In genomic region chr13:95260886-95261789, GRCm38 (mm10) we compare ENCODE assay signal across 15 mouse cellular contexts. TPM values are rescaled to one million over a fixed set of nuclear protein-coding genes. Genes with fewer than 3 reads are reported as not detected.
DNase-seq lines count a peak whose midpoint lies in the region; ATAC-seq lines count a peak whose summit lies in the region.
"Had no signal": no experiment of that assay in that cellular context is flagged by ENCODE, and none has a peak within 500 bp of the region (broad histone marks: within the 10 kb centered on the region; RNA-seq: fewer than 3 reads in every experiment).

No protein-coding gene starts in this region.

- no peak overlapping the region for H3K9ac ChIP-seq in intestine, embryonic 15.5 days
- H3K9ac ChIP-seq: heart, embryonic 13.5 days; lung, embryonic 15.5 days; neural tube, embryonic 13.5 days had no signal

- no peaks in the 10 kb centered on the region for H3K36me3 ChIP-seq in intestine, embryonic 15.5 days
- H3K36me3 ChIP-seq: heart, embryonic 13.5 days; lung, embryonic 15.5 days; neural tube, embryonic 13.5 days had no signal

- H3K4me2 ChIP-seq in intestine, embryonic 15.5 days (replicated peaks): no peak overlapping the region
- H3K4me2 ChIP-seq: heart, embryonic 13.5 days; lung, embryonic 15.5 days; neural tube, embryonic 13.5 days had no signal

- H3K9me3 ChIP-seq in intestine, embryonic 15.5 days: no peaks in the 10 kb centered on the region
- H3K9me3 ChIP-seq: heart, embryonic 13.5 days; lung, embryonic 15.5 days; neural tube, embryonic 13.5 days had no signal

- H3K27ac ChIP-seq in intestine, embryonic 15.5 days: no peak overlapping the region
- H3K27ac ChIP-seq: heart, embryonic 13.5 days; lung, embryonic 15.5 days; neural tube, embryonic 13.5 days had no signal

- peak; percentile 21 for DNase-seq in gastrocnemius, postnatal 25 days
- no peak for DNase-seq in gastrocnemius, postnatal 4 days (ENCODE audit: low spot score in 2 of 2)
- DNase-seq in adipocyte (ENCODE audit: low spot score): peak; percentile 10
- DNase-seq in kidney, postnatal 4 days: peak; percentile 25 to 40
- no peak for DNase-seq in urinary bladder, adult 2 months (ENCODE audit: low spot score)
- no peak for DNase-seq in frontal cortex, postnatal 10 days (ENCODE audit: low spot score in 2 of 2)
- no peak for DNase-seq in spleen, postnatal 36 days (ENCODE audit: low spot score in 2 of 2)
- DNase-seq: cerebellum, adult 18-20 months; thymus, postnatal 4 days had no signal

- no peak overlapping the region for H3K4me3 ChIP-seq in intestine, embryonic 15.5 days (replicated peaks)
- H3K4me3 ChIP-seq: erythroblast, embryonic 14.5 days; heart, embryonic 13.5 days; lung, embryonic 15.5 days; neural tube, embryonic 13.5 days had no signal

- ATAC-seq in intestine, embryonic 15.5 days: peak; percentile 46
- ATAC-seq: CD4-positive, CD25-positive, alpha-beta regulatory T cell, adult 4 months had no signal

- H3K4me1 ChIP-seq in intestine, embryonic 15.5 days (replicated peaks): peaks cover 5% of the 10 kb centered on the region; the same call in 1 of the 2 replicates
- H3K4me1 ChIP-seq: lung, embryonic 15.5 days; neural tube, embryonic 13.5 days had no signal

- H3K27me3 ChIP-seq in intestine, embryonic 15.5 days (replicated peaks): no peaks in the 10 kb centered on the region
- H3K27me3 ChIP-seq: heart, embryonic 13.5 days; lung, embryonic 15.5 days; neural tube, embryonic 13.5 days had no signal

- WGBS in intestine, embryonic 15.5 days: 65% methylated on average over 9 of the region's 9 CpGs

RNA-seq across cellular contexts. Expression of gene Pde8b, which starts 11.0 kb away (rescaled TPM):
- total RNA-seq in gastrocnemius, postnatal 25 days (2021): 1 to 10 TPM; 2.5 TPM
- 1 to 10 TPM; 4.0 to 4.4 TPM for total RNA-seq in gastrocnemius, postnatal 4 days (2021)
- polyA plus RNA-seq in intestine, embryonic 15.5 days (2015; fragmentation: Nextera tagmentation; extraction: Ambion mirVana): 9.5 and 10.3 TPM in 2 replicates
- polyA plus RNA-seq in urinary bladder, adult 2 months (2012; rRNA removed): 2.1 TPM in 2 replicates

Comparison
In these comparisons a context has a peak if more than half of its experiments do, and no peak if none do; other contexts are left out.
1. DNase-seq: peak in gastrocnemius, postnatal 25 days (single experiment), adipocyte (single experiment) and kidney, postnatal 4 days (2 of 2); none in gastrocnemius, postnatal 4 days (0 of 2), urinary bladder, adult 2 months (single experiment), frontal cortex, postnatal 10 days (0 of 2) and spleen, postnatal 36 days (0 of 2).